13 mouse cellular contexts compared by ENCODE assay signal in the genomic region with DNA sequence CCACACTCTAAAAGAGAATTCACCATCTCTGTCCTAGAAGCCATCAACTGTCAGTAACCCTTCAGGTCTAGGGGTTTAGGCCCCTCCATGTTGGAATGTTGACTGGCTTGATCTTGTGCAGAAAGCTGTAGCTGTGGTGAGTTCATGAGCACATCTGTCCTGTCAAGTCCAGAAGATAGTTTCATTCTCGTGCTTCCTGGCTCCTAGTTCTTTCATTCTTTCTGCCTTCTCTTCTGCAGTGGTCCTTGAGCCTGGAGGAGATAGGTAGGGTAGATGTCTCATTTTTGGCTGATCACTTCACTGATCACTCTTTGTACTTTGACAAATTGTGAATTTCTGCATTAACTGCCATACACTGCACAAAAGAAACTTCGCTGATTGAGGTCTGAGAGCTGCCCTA.
"Had no signal": no experiment of that assay in that cellular context is flagged by ENCODE, and none has a peak within 500 bp of the region (broad histone marks: within the 10 kb centered on the region; RNA-seq: fewer than 3 reads in every experiment).

No protein-coding gene starts in this region.

- H3K27ac ChIP-seq: left cerebral cortex, adult 2 months; limb, embryonic 10.5 days; neural tube, embryonic 12.5 days had no signal

- H3K4me2 ChIP-seq: neural tube, embryonic 12.5 days had no signal

- H3K9ac ChIP-seq: neural tube, embryonic 12.5 days had no signal

- H3K9me3 ChIP-seq: limb, embryonic 10.5 days; neural tube, embryonic 12.5 days had no signal

- H3K4me3 ChIP-seq: left cerebral cortex, adult 2 months; limb, embryonic 10.5 days; myocyte; neural tube, embryonic 12.5 days had no signal

- H3K27me3 ChIP-seq: neural tube, embryonic 12.5 days had no signal

- H3K36me3 ChIP-seq: neural tube, embryonic 12.5 days had no signal

- DNase-seq: kidney, adult 18-20 months; kidney, postnatal 14 days; lung, adult 18-20 months; midbrain, embryonic 14.5 days; retina, postnatal 1 day; right cerebral cortex, postnatal 4 days; spleen, adult 18-20 months; thymus, adult 18-20 months; thymus, postnatal 14 days had no signal
